Mouse (Mus musculus): ENCODE results near the gene Prrx2. TPM values are rescaled to one million over a fixed set of nuclear protein-coding genes. Genes with fewer than 3 reads are reported as not detected.

Gene Prrx2
- 1 to 10 TPM in 1 of 2 experiments, under 1 TPM in 1; 0.46 to 2.2 TPM for total RNA-seq (2021)
- long read RNA-seq, experiment 1, partial matches to known transcripts: 0 of 2 reads
- long read RNA-seq, experiment 1, other reads (novel, unspliced or antisense): 1 of 2 reads
- long read RNA-seq, experiment 2, partial matches to known transcripts: 0 of 2 reads
- long read RNA-seq, experiment 2, other reads (novel, unspliced or antisense): 1 of 2 reads

- no peak for DNase-seq
Measured at GRCm38 (mm10) chr2:30834373-30835022, at the start of gene Prrx2. TSS of gene Prrx2 (plus strand) at chr2:30834972.

- no peak for DNase-seq
Measured at GRCm38 (mm10) chr2:30787466-30787865, 47.3 kb upstream of the Prrx2 start.

- DNase-seq: no peak
Measured at GRCm38 (mm10) chr2:30792061-30792460, 42.7 kb upstream of the Prrx2 start.

GRCm38 (mm10) chr2:30794179-30795108, 40.3 kb upstream of the Prrx2 start:
- peak; percentile 95 to 96 for DNase-seq

GRCm38 (mm10) chr2:30795271-30795888, 39.4 kb upstream of the Prrx2 start:
- DNase-seq: no peak

- no peak for DNase-seq
Measured at GRCm38 (mm10) chr2:30795889-30796275, 38.9 kb upstream of the Prrx2 start.

GRCm38 (mm10) chr2:30796382-30796781, 38.4 kb upstream of the Prrx2 start:
- peak; percentile 89 to 94 for DNase-seq

- no peak for DNase-seq
Measured at GRCm38 (mm10) chr2:30799456-30799855, 35.3 kb upstream of the Prrx2 start.

- no peak for DNase-seq
Measured at GRCm38 (mm10) chr2:30800671-30801066, 34.1 kb upstream of the Prrx2 start.

- DNase-seq: peak; percentile 63 to 71
Measured at GRCm38 (mm10) chr2:30801067-30801852, 33.5 kb upstream of the Prrx2 start.

GRCm38 (mm10) chr2:30803604-30804003, 31.2 kb upstream of the Prrx2 start, which contains the start of gene 1700001O22Rik:
TSS of gene 1700001O22Rik (minus strand) at chr2:30803661.
- no peak for DNase-seq

- no peak for DNase-seq
Measured at GRCm38 (mm10) chr2:30805983-30806382, 28.8 kb upstream of the Prrx2 start.

- DNase-seq: no peak
Measured at GRCm38 (mm10) chr2:30807147-30807647, 27.6 kb upstream of the Prrx2 start.

- DNase-seq: peak; percentile 100
Measured at GRCm38 (mm10) chr2:30807648-30808295, 27.0 kb upstream of the Prrx2 start, which contains the start of gene Ntmt1. TSS of gene Ntmt1 (plus strand) at chr2:30807826.

- DNase-seq: peak; percentile 62 to 67
Measured at GRCm38 (mm10) chr2:30808296-30808655, 26.5 kb upstream of the Prrx2 start.

GRCm38 (mm10) chr2:30809503-30809902, 25.3 kb upstream of the Prrx2 start:
- no peak for DNase-seq

GRCm38 (mm10) chr2:30810573-30810972, 24.2 kb upstream of the Prrx2 start:
- no peak for DNase-seq

- DNase-seq: no peak
Measured at GRCm38 (mm10) chr2:30816383-30816782, 18.4 kb upstream of the Prrx2 start.

GRCm38 (mm10) chr2:30819873-30820272, 14.9 kb upstream of the Prrx2 start:
- no peak for DNase-seq

- DNase-seq: no peak
Measured at GRCm38 (mm10) chr2:30821073-30821472, 13.7 kb upstream of the Prrx2 start.

- no peak for DNase-seq
Measured at GRCm38 (mm10) chr2:30822460-30822859, 12.3 kb upstream of the Prrx2 start.
